Mouse (Mus musculus): ENCODE measurements around the gene Cd59b. TPM values are rescaled to one million over a fixed set of nuclear protein-coding genes. Genes with fewer than 3 reads are reported as not detected.
"Not testable (repeated sequence)": the region's sequence is repeated elsewhere in the genome, so short reads cannot be mapped to it uniquely, and the experiment has no call there.

Cd59b gene
- polyA plus RNA-seq, 1 experiment = 8.4 TPM

- TF ChIP-seq CTCF (IDR thresholded peaks at IDR 0.05; ENCODE audit: control insufficient read depth, insufficient read depth, low read length) = no peak
- TF ChIP-seq POLR2A (IDR thresholded peaks at IDR 0.05; ENCODE audit: borderline replicate concordance, control insufficient read depth, low read depth, low read length) = no peak
- H3K4me3 ChIP-seq (replicated peaks; ENCODE audit: control insufficient read depth, low read depth, low read length) = no peak overlapping the region
- H3K27ac ChIP-seq (ENCODE audit: control insufficient read depth, insufficient read depth, low read depth, low read length, poor library complexity) = no peak overlapping the region
- H3K4me1 ChIP-seq (ENCODE audit: control insufficient read depth, insufficient read depth, low read length) = peaks cover 5% of the 10 kb centered on the region; the same call in 1 of the 2 replicates
Measured at GRCm38 (mm10) chr2:104082474-104082873, 12.8 kb downstream of the Cd59b start.

GRCm38 (mm10) chr2:104084027-104084426, 14.4 kb downstream of the Cd59b start:
- H3K4me3 ChIP-seq (replicated peaks; ENCODE audit: control insufficient read depth, low read depth, low read length); H3K4me1 ChIP-seq (ENCODE audit: control insufficient read depth, insufficient read depth, low read length); H3K27ac ChIP-seq (ENCODE audit: control insufficient read depth, insufficient read depth, low read depth, low read length, poor library complexity): not testable (repeated sequence)

- H3K27ac ChIP-seq (ENCODE audit: control insufficient read depth, insufficient read depth, low read depth, low read length, poor library complexity); H3K4me1 ChIP-seq (ENCODE audit: control insufficient read depth, insufficient read depth, low read length); H3K4me3 ChIP-seq (replicated peaks; ENCODE audit: control insufficient read depth, low read depth, low read length): not testable (repeated sequence)
- WGBS = 43% methylated on average over 1 of the region's 1 CpGs
Measured at GRCm38 (mm10) chr2:104087562-104087961, 17.9 kb downstream of the Cd59b start.

DNA sequence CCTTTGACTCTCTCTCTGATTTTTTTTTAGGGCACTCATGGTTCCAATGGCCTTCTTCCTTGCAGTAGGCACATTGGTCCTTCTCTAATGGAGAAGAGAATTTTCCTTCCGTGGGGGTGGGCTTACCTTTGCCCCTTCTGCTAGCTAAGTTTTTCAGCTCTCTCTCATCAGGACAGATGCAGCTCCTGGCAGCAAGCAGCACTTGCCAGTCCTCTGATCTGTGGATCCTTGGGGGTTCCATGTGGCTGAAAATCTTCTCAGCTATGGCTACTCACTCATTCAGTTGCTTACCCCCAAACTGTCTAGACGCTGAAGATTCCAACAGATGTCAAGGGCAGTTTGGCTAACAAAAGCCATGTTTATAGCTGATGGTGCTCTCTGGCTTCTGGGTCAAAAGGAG, 23.7 kb downstream of the Cd59b start:
- WGBS = 89% methylated on average over 2 of the region's 2 CpGs
- TF ChIP-seq CTCF (IDR thresholded peaks at IDR 0.05; ENCODE audit: control insufficient read depth, insufficient read depth, low read length) = no peak
- no peak for TF ChIP-seq POLR2A (IDR thresholded peaks at IDR 0.05; ENCODE audit: borderline replicate concordance, control insufficient read depth, low read depth, low read length)
- no peaks in the 10 kb centered on the region for H3K4me1 ChIP-seq (ENCODE audit: control insufficient read depth, insufficient read depth, low read length)
- no peak overlapping the region for H3K27ac ChIP-seq (ENCODE audit: control insufficient read depth, insufficient read depth, low read depth, low read length, poor library complexity)
- H3K4me3 ChIP-seq (replicated peaks; ENCODE audit: control insufficient read depth, low read depth, low read length) = no peak overlapping the region

- no peaks in the 10 kb centered on the region for H3K4me1 ChIP-seq (ENCODE audit: control insufficient read depth, insufficient read depth, low read length)
- H3K4me3 ChIP-seq (replicated peaks; ENCODE audit: control insufficient read depth, low read depth, low read length) = peak within 1 kb of the TSS; percentile 71
- 6% methylated on average over 15 of the region's 15 CpGs for WGBS
- peak within 1 kb of the TSS; percentile 83 for H3K27ac ChIP-seq (ENCODE audit: control insufficient read depth, insufficient read depth, low read depth, low read length, poor library complexity)
- no peak for TF ChIP-seq CTCF (IDR thresholded peaks at IDR 0.05; ENCODE audit: control insufficient read depth, insufficient read depth, low read length)
- TF ChIP-seq POLR2A (IDR thresholded peaks at IDR 0.05; ENCODE audit: borderline replicate concordance, control insufficient read depth, low read depth, low read length) = no peak
Measured at GRCm38 (mm10) chr2:104095741-104096213, 26.1 kb downstream of the Cd59b start, which contains the start of gene Cd59a. Cd59a (plus strand) TSS chr2:104095801.

DNA sequence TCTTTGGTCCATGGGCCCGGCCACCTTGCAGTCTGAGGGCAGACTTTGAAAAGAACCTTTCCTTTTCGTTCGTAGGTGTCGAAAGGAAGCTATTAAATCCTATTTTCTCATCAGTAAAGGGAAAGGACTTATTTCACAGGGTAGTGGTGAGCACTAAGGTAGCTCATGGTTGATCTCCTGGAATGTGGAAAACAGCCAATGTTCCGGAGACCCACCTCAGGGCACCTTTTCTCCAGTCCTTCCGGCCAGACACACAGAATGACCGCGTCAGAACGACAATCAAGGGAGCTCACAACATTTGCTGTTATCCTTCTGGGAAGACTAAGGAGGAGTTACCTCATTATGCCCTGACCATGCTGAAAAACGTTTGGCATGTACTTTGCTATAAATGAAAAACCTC, 26.6 kb downstream of the Cd59b start:
- H3K27ac ChIP-seq (ENCODE audit: control insufficient read depth, insufficient read depth, low read depth, low read length, poor library complexity) = peak overlapping the region; percentile 83
- TF ChIP-seq CTCF (IDR thresholded peaks at IDR 0.05; ENCODE audit: control insufficient read depth, insufficient read depth, low read length) = no peak
- TF ChIP-seq POLR2A (IDR thresholded peaks at IDR 0.05; ENCODE audit: borderline replicate concordance, control insufficient read depth, low read depth, low read length) = no peak
- no peaks in the 10 kb centered on the region for H3K4me1 ChIP-seq (ENCODE audit: control insufficient read depth, insufficient read depth, low read length)
- WGBS = 35% methylated on average over 10 of the region's 10 CpGs
- peak overlapping the region; percentile 71 for H3K4me3 ChIP-seq (replicated peaks; ENCODE audit: control insufficient read depth, low read depth, low read length)

DNA sequence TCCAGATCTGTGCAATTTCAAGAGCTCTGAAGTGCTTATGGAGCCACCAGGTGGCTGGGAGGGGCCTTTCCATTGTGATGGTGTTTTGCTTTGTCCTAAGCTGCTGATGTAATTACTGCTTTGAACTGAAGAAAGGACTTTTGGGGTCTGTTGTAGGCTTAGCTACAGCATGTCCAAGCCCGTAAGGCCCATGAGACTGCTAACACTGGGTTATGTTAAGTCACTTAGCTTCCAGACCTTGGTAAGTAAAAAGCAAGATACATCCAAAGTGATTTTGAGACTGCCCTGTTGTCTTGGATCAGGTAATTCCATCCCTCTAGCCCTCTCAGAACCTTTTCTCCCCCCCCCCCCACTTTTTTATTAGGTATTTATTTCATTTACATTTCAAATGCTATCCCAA, 27.1 kb downstream of the Cd59b start:
- H3K4me3 ChIP-seq (replicated peaks; ENCODE audit: control insufficient read depth, low read depth, low read length); H3K27ac ChIP-seq (ENCODE audit: control insufficient read depth, insufficient read depth, low read depth, low read length, poor library complexity); H3K4me1 ChIP-seq (ENCODE audit: control insufficient read depth, insufficient read depth, low read length): not testable (repeated sequence)
- 84% methylated on average over 1 of the region's 1 CpGs for WGBS

DNA sequence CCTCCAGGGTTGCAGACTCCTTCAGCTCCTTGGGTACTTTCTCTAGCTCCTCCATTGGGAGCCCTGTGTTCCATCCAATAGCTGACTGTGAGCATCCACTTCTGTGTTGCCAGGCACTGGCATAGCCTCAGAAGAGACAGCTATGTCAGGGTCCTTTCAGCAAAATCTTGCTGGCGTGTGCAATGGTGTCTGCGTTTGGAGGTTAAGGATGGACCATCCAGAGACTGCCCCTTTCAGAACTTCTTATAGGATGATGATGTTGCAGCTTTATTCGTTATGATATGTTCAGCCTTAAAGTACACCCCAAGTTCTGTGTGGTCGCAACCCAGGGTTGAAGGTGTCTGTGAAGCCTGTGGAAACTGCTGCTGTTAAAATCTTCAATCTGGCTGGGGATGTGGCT, 27.7 kb downstream of the Cd59b start:
- not testable (repeated sequence) for H3K4me1 ChIP-seq (ENCODE audit: control insufficient read depth, insufficient read depth, low read length); H3K27ac ChIP-seq (ENCODE audit: control insufficient read depth, insufficient read depth, low read depth, low read length, poor library complexity); H3K4me3 ChIP-seq (replicated peaks; ENCODE audit: control insufficient read depth, low read depth, low read length)
- 90% methylated on average over 4 of the region's 4 CpGs for WGBS

GRCm38 (mm10) chr2:104098529-104099230, 29.0 kb downstream of the Cd59b start:
- TF ChIP-seq CTCF (IDR thresholded peaks at IDR 0.05; ENCODE audit: control insufficient read depth, insufficient read depth, low read length) (no peak), POLR2A (IDR thresholded peaks at IDR 0.05; ENCODE audit: borderline replicate concordance, control insufficient read depth, low read depth, low read length) (no peak)
- 21% methylated on average over 3 of the region's 3 CpGs for WGBS
- no peak overlapping the region for H3K27ac ChIP-seq (ENCODE audit: control insufficient read depth, insufficient read depth, low read depth, low read length, poor library complexity)
- H3K4me1 ChIP-seq (ENCODE audit: control insufficient read depth, insufficient read depth, low read length) = no peaks in the 10 kb centered on the region
- H3K4me3 ChIP-seq (replicated peaks; ENCODE audit: control insufficient read depth, low read depth, low read length) = no peak overlapping the region
